Mouse (Mus musculus) testis, adult 2 months (tissue): ENCODE data around the gene Eme1.

Source experiments
- CTCF ChIP-seq: fragments of 200-500 bp; IDR thresholded peaks from 2 replicates; pipeline ENCODE4 v1.5.1; 2012; ENCODE audit warnings: low read depth, mild to moderate bottlenecking, inconsistent platforms, low read length, moderate library complexity; ENCODE audit not compliant: control insufficient read depth, insufficient read depth, insufficient replicate concordance
- POLR2A ChIP-seq: fragments of 200-500 bp; IDR thresholded peaks from 2 replicates; pipeline ENCODE4 v1.6.1; 2012; ENCODE audit warnings: low read depth, mild to moderate bottlenecking, inconsistent platforms, low read length, moderate library complexity; ENCODE audit not compliant: control insufficient read depth

DNA sequence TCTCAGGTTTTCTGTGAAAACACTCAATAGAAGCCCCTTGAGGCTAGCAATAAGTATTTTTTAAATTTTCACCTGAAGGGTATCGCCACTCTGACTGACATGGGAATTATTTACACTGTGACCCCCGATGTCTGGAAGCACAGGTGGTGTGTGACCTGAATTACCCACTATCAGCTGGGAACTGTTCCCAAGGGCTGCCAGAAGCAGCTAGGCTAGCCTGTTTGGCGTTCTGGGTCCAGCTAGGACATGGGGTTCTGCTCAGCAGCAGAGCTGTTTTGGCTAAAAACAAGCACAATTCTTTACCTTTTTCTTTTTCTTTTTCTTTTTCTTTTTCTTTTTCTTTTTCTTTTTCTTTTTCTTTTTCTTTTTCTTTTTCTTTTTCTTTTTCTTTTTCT, 48.4 kb upstream of the Eme1 start:
- TF ChIP-seq CTCF, result no peak
- TF ChIP-seq POLR2A, result no peak
